Mouse (Mus musculus) hindbrain, postnatal 0 days (tissue): Measurements from ENCODE around the gene Borcs6. TPM values are rescaled to one million over a fixed set of nuclear protein-coding genes. Genes with fewer than 3 reads are reported as not detected.
"Not testable (repeated sequence)": the region's sequence is repeated elsewhere in the genome, so short reads cannot be mapped to it uniquely, and the experiment has no call there.

Experiments used
- ATAC-seq: fragments of 200-750 bp; cut with Nextera tagmentation; 2 replicates; pipeline ENCODE4 v1.8.0; 2017; ENCODE audit warnings: mild to moderate bottlenecking, moderate TSS enrichment, moderate library complexity
- DNase-seq: peaks from one replicate; pipeline ENCODE4 v3.0.0-alpha.2; 2015; ENCODE audit warnings: low spot score
- H3K27ac ChIP-seq: fragments of 300-500 bp; sonication (generic); 2 replicates; pipeline ENCODE4 v1.5.1; 2014; ENCODE audit warnings: mild to moderate bottlenecking
- H3K27me3 ChIP-seq: fragments of 300-500 bp; sonication (generic); 2 replicates; pipeline ENCODE4 v1.6.1; 2014; ENCODE audit warnings: low read length, mixed read lengths; ENCODE audit not compliant: insufficient read depth
- H3K36me3 ChIP-seq: fragments of 300-500 bp; sonication (generic); 2 replicates; pipeline ENCODE4 v1.6.1; 2014; ENCODE audit warnings: low read length, mixed read lengths; ENCODE audit not compliant: insufficient read depth
- H3K4me1 ChIP-seq: fragments of 300-500 bp; sonication (generic); 2 replicates; pipeline ENCODE4 v1.6.1; 2014; ENCODE audit warnings: antibody characterized with exemption, low read length, mixed read lengths; ENCODE audit not compliant: insufficient read depth
- H3K4me2 ChIP-seq: fragments of 300-500 bp; sonication (generic); 2 replicates; pipeline ENCODE4 v1.6.1; 2014; ENCODE audit warnings: low read depth, mild to moderate bottlenecking, low read length, moderate library complexity, mixed read lengths
- H3K4me3 ChIP-seq: fragments of 300-500 bp; sonication (generic); 2 replicates; pipeline ENCODE4 v1.5.1; 2014; ENCODE audit warnings: low read length
- H3K9ac ChIP-seq: fragments of 300-500 bp; sonication (generic); replicated peaks from 2 replicates; pipeline ENCODE4 v1.6.1; 2014; ENCODE audit warnings: mild to moderate bottlenecking, low read length, moderate library complexity, mixed read lengths
- H3K9me3 ChIP-seq: fragments of 300-500 bp; sonication (generic); 2 replicates; pipeline ENCODE4 v1.6.1; 2016; ENCODE audit warnings: low read length, mixed read lengths
- CTCF ChIP-seq: IDR thresholded peaks from 2 replicates; pipeline ENCODE4 v1.5.1; 2016; ENCODE audit warnings: antibody characterized with exemption, control low read depth, low read depth
- WGBS: fragments of 180-500 bp; shearing (Covaris S2); extraction: QIAGEN DNeasy Blood & Tissue Kit; methylation state at CpG from one replicate; pipeline ENCODE4 v1.1.7; 2014; 5-methylcytosine and 5-hydroxymethylcytosine counted together
- polyA plus RNA-seq: library from polyadenylated mRNA; unstranded; fragments of >200 nt; fragmentation: Nextera tagmentation; extraction: Ambion mirVana; gene quantifications from 2 replicates; pipeline ENCODE4 v1.2.1, GENCODE M21; 2015
- total RNA-seq: library from RNA; depleted of rRNA; stranded (reverse); fragments of >200 nt; gene quantifications from 2 replicates; pipeline ENCODE4 v1.2.3, GENCODE M21; 2014

Gene Borcs6
- total and polyA plus RNA-seq, 2 experiments from 2014 or later: 21.9 to 25.4 TPM

GRCm38 (mm10) chr11:69091566-69092385 is 32.3 kb downstream of the Borcs6 start:
- no peak overlapping the region for H3K9ac ChIP-seq
- peaks cover 22% of the 10 kb centered on the region for H3K4me1 ChIP-seq
- no peak for TF ChIP-seq CTCF
- WGBS: 66% methylated on average over 7 of the region's 7 CpGs
- H3K36me3 ChIP-seq: peaks cover 6% of the 10 kb centered on the region; the same call in 1 of the 2 replicates
- no peak for ATAC-seq
- H3K4me3 ChIP-seq: no peak overlapping the region
- H3K9me3 ChIP-seq: no peaks in the 10 kb centered on the region
- no peak overlapping the region for H3K4me2 ChIP-seq
- no peak overlapping the region for H3K27ac ChIP-seq
- no peaks in the 10 kb centered on the region for H3K27me3 ChIP-seq
- no peak for DNase-seq

GRCm38 (mm10) chr11:69092386-69092751 is 32.9 kb downstream of the Borcs6 start:
- TF ChIP-seq CTCF: peak; percentile 87
- Histone ChIP-seq H3K4me1 (peaks cover 22% of the 10 kb centered on the region), H3K27me3 (no peaks in the 10 kb centered on the region), H3K9ac (no peak overlapping the region), H3K4me3 (no peak overlapping the region), H3K4me2 (no peak overlapping the region), H3K27ac (peak overlapping the region; percentile 21; the same call in 1 of the 2 replicates), H3K9me3 (no peaks in the 10 kb centered on the region), H3K36me3 (peaks cover 6% of the 10 kb centered on the region; the same call in 1 of the 2 replicates)
- DNase-seq (peak; percentile 79), ATAC-seq (no peak)
- 6% methylated on average over 3 of the region's 3 CpGs for WGBS

GRCm38 (mm10) chr11:69092871-69093270 is 33.4 kb downstream of the Borcs6 start:
- Histone ChIP-seq H3K27ac (peak overlapping the region; percentile 21; the same call in 1 of the 2 replicates), H3K4me3 (no peak overlapping the region), H3K36me3 (peaks cover 6% of the 10 kb centered on the region; the same call in 1 of the 2 replicates), H3K4me1 (peaks cover 28% of the 10 kb centered on the region), H3K27me3 (no peaks in the 10 kb centered on the region), H3K9me3 (no peaks in the 10 kb centered on the region), H3K4me2 (no peak overlapping the region), H3K9ac (no peak overlapping the region)
- ATAC-seq (no peak), DNase-seq (no peak)
- 90% methylated on average over 4 of the region's 4 CpGs for WGBS
- TF ChIP-seq CTCF: peak; percentile 11; the same call in 1 of the 2 replicates

- H3K36me3 ChIP-seq, DNase-seq, H3K9ac ChIP-seq, H3K4me3 ChIP-seq, H3K27me3 ChIP-seq, H3K9me3 ChIP-seq, H3K4me2 ChIP-seq, ATAC-seq: not testable (repeated sequence)
- 90% methylated on average over 7 of the region's 7 CpGs for WGBS
- Histone ChIP-seq H3K4me1 (peaks cover 35% of the 10 kb centered on the region), H3K27ac (peak overlapping the region; percentile 92; the same call in 1 of the 2 replicates)
Observed at GRCm38 (mm10) chr11:69093856-69094255, 34.3 kb downstream of the Borcs6 start.

GRCm38 (mm10) chr11:69094697-69095429 is 35.3 kb downstream of the Borcs6 start, which contains the start of gene Per1:
Gene Per1, plus strand, starts transcription at chr11:69095217.
- DNase-seq (peak; percentile 100), ATAC-seq (peak; percentile 95)
- Histone ChIP-seq H3K9ac (peak within 1 kb of the TSS; percentile 74), H3K4me2 (peak within 1 kb of the TSS; percentile 98), H3K4me1 (peaks cover 31% of the 10 kb centered on the region), H3K36me3 (peaks cover 5% of the 10 kb centered on the region; the same call in 1 of the 2 replicates), H3K9me3 (no peaks in the 10 kb centered on the region), H3K4me3 (peak within 1 kb of the TSS; percentile 56), H3K27ac (peak within 1 kb of the TSS; percentile 96), H3K27me3 (no peaks in the 10 kb centered on the region)
- under 1% methylated on average over 37 of the region's 37 CpGs for WGBS
- no peak for TF ChIP-seq CTCF

- ATAC-seq (no peak), DNase-seq (no peak)
- no peak for TF ChIP-seq CTCF
- WGBS: 2% methylated on average over 27 of the region's 27 CpGs
- Histone ChIP-seq H3K9me3 (no peaks in the 10 kb centered on the region), H3K4me3 (peak overlapping the region; percentile 56), H3K9ac (peak overlapping the region; percentile 74), H3K27ac (peak overlapping the region; percentile 96), H3K4me1 (peaks cover 32% of the 10 kb centered on the region), H3K36me3 (peaks cover 3% of the 10 kb centered on the region; the same call in 1 of the 2 replicates), H3K27me3 (no peaks in the 10 kb centered on the region), H3K4me2 (peak overlapping the region; percentile 98)
Observed at GRCm38 (mm10) chr11:69095511-69096231, 36.2 kb downstream of the Borcs6 start.
